Mouse (Mus musculus) heart, postnatal 25 days (tissue): ENCODE data around the gene Esp6. TPM values are rescaled to one million over a fixed set of nuclear protein-coding genes. Genes with fewer than 3 reads are reported as not detected.
"Not testable (repeated sequence)": the region's sequence is repeated elsewhere in the genome, so short reads cannot be mapped to it uniquely, and the experiment has no call there.

Experiments
- DNase-seq: peaks from one replicate; pipeline ENCODE4 v3.0.0; 2022; ENCODE audit warnings: low spot score
- intact Hi-C: fragments of 180-260 bp; cut with DNase I; formaldehyde crosslinking; loops from one replicate; pipeline ENCODE4 v1.15.1; 2025
- total RNA-seq, 2 experiments: library from RNA; stranded (reverse); gene quantifications; 2 replicates each; pipeline ENCODE4 v1.2.3; 2021

The Esp6 gene
- not detected for total RNA-seq

- DNase-seq: no peak
- intact Hi-C loops: no loop called here
Observed at GRCm38 (mm10) chr17:40561207-40561606, at the start of gene Esp6. TSS of gene Esp6 (plus strand) at chr17:40561507.

GRCm38 (mm10) chr17:40519818-40520217 is 41.5 kb upstream of the Esp6 start, which contains the start of gene Esp8:
TSS of gene Esp8 (plus strand) at chr17:40520022.
- intact Hi-C loops: no loop called here
- no peak for DNase-seq

GRCm38 (mm10) chr17:40529813-40530212 is 31.5 kb upstream of the Esp6 start:
- no peak for DNase-seq
- intact Hi-C loops: no loop called here

GRCm38 (mm10) chr17:40531147-40531546 is 30.2 kb upstream of the Esp6 start:
- no peak for DNase-seq

GRCm38 (mm10) chr17:40547005-40547404 is 14.3 kb upstream of the Esp6 start:
- intact Hi-C loops, DNase-seq: not testable (repeated sequence)

More at GRCm38 (mm10) chr17:40531147-40531546, 30.2 kb upstream of the Esp6 start:
- intact Hi-C loops: no loop called here

- no peak for DNase-seq
- intact Hi-C loops: no loop called here
Observed at GRCm38 (mm10) chr17:40553470-40553869, 7.8 kb upstream of the Esp6 start.

DNA sequence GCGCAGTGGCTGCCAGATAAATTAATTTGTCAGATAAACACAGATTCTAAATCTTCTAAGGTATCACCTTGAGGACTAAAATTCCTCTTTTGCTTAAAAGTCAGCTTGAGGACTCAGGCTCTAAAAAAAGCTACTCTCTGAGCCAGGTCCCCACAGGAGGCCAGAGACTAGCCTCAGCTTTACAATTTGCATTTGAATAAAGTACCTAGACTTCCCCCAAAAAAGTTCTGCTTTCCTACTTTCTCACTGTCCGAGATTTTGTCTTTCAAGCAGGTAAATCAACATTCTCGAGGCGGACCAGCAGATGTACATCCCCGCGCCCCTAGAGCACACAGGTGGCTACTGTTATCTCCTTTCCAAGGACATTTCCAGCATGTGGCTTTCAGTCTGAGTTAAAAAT is 22.6 kb downstream of the Esp6 start:
- intact Hi-C loops, DNase-seq: not testable (repeated sequence)

GRCm38 (mm10) chr17:40591297-40591696 is 30.0 kb downstream of the Esp6 start:
- DNase-seq: no peak
- intact Hi-C loops: no loop called here

GRCm38 (mm10) chr17:40598294-40598693 is 37.0 kb downstream of the Esp6 start, which contains the start of gene Esp4:
TSS of gene Esp4 (plus strand) at chr17:40598594.
- intact Hi-C loops: no loop called here
- no peak for DNase-seq

Other genes with a start within 250 kb of the Esp6 start
- gene Crisp1, start 242.3 kb upstream of the Esp6 start, total RNA-seq: not detected
- not detected for gene Esp8, start 41.5 kb upstream of the Esp6 start, total RNA-seq
- not detected for gene Esp4, start 37.1 kb downstream of the Esp6 start, total RNA-seq
- gene Esp3, start 70.6 kb downstream of the Esp6 start, total RNA-seq: not detected
- not detected for gene Esp1, start 165.6 kb downstream of the Esp6 start, total RNA-seq
- not detected for gene Crisp2, start 245.5 kb downstream of the Esp6 start, total RNA-seq
- gene Rhag, start 249.6 kb downstream of the Esp6 start, total RNA-seq: under 1 TPM; 0.28 to 0.47 TPM